Mouse (Mus musculus) fibroblast of lung, adult 2 months (primary cell): ENCODE results near the gene A630023A22Rik.

ENCODE experiments used
- DNase-seq: peaks from one replicate; pipeline ENCODE4 v3.0.0-alpha.2; 2011; ENCODE audit warnings: low read depth

Gene A630023A22Rik

DNA sequence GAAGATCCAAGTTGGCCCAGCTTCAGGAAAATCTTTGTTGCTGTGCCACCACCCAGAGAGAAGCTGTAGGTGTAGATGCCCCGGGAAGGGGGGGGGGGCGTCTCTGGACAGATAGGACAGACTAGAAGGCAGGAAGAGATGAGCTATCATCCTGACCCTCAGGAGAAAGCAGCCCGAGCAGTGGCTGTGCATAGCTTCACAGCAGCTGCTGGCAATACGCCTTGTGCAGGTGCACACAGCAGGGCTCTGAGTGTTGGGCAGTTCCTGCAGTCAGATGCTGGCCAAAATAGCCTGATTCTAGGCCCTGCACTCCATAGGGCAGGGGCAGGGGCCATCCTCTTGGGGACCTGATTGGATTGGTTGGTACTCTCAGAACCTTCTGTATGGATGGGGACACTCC is 15.7 kb downstream of the A630023A22Rik start:
- DNase-seq = no peak

DNA sequence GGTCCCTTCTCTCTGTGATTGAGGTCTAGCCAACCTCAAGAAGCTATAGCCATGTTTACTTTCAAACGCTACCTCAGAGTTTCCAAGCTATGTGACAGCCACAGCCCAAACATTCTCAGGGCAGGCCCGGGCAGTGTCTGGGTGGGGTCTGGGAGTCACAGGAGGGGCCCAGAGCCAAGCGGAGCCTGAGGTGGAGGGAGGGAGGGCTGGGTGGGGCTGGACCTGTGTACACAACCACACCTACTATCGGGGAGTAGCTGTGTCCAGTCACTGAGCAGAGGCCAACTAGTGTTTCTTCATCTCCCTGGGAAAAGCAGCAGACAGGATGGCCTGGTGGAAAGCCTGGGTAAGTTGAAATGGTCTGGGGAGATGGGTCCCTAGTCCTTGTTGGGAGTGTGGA is 16.8 kb downstream of the A630023A22Rik start, which contains the start of gene Anxa8:
Gene Anxa8 (plus strand): TSS at position 251 of the 400 bp plus-strand sequence.
- DNase-seq = peak; percentile 86

DNA sequence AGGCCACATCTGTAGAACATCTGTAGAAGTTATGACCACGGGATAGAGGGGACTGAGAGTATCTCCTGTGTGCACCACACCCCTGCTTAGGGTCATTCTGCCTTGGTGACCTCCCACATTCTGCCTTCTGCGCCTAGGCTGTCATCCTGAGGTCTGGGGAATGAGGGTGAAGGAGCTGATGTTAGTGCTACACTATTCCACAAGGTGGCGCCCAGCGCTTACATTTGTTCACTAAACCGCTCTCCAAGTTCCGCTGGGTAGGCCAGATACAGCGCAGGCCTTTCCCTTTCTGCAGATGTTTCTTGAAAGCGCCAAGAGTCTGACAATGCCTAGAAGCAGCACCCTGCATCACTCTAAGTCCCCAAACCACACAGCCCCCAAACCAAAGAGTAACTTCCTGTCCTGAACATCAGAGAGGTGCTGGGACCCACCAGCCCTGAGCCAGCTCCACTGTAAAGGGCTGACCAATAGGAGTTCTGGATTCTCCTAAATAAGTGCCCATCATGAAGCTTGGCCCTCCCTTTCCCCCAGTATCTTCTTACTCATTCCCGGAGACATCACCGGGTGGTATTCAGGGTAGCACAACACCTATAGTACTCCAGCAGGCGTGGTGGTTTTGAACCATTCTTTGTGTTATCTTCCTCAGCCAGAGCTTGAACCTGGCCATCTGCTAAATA is 22.1 kb downstream of the A630023A22Rik start:
- peak; percentile 63 for DNase-seq

DNA sequence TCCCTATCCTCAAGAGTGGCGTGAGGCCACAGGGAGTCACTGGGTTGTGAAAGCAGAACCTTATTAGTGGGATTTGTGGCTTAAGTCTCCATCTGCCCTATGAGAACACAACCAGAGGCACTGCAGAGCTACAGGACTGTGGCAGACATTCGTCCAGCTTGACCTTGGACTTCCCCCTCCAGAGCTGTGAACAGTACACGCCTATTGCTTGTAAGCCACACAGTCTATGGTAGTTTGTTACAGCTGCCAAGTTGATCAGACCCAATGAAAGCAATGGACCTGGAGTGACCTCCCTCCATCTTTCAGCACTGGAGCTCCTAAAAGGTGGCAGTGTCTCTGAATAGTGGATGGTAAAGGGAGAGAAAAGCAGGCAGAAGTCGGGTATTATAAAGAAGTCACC is 24.3 kb downstream of the A630023A22Rik start:
- no peak for DNase-seq

DNA sequence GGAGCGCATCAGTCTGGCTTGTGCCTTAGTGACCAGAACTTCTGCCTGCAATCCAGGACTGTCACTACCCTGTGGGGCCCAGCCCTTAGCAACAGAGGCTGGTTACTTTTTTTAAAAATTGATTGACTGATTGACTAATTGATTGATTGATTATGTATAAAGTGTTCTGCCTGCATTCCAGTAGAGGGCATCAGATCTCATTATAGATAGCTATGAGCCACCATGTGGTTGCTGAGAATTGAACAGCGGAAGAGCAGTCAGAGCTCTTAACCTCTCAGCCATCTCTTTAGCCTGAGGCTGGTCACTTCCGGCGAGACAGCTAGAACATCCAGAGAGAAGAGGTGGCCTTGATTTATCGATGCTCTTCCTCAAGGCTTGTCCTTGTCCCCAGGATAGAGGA is 25.3 kb downstream of the A630023A22Rik start:
- DNase-seq = no peak

DNA sequence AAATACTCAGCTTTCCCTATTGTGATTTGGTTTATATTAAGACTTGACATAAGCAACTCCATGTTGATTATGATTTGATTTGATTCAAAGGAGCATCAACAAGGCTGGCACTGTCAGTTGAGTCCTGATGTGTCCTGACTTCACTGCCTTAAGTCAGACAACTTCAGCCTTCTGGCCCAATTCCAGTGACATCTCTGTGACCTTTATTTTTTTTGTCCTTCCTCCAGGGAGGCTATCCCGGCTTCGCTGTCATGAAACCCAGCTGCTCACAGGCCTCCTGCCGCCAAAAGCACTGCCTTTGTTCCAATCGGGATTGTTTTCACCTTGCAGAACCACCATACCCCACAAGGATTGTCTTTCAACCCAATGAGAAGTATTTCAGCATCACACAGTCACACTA is 27.2 kb downstream of the A630023A22Rik start:
- no peak for DNase-seq

DNA sequence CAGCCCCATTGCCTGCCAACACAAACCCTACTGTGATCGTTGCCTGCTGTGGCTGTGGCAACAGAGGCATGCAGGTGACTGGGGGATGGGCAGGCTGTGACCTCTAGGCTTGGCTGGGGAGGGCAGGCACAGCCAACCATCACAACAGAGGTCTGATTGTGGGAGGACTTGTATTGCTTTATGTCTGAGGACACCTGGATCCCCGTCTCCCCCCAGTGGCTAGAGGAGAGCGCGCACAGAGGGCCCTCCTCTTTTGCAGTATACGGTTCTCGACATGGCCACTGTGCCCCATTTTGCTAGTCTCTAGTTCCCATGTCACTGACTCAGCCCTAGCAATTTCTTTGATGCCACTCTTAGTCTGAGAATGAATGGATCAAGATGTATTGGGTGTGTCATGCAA is 30.9 kb downstream of the A630023A22Rik start:
- DNase-seq = no peak

DNA sequence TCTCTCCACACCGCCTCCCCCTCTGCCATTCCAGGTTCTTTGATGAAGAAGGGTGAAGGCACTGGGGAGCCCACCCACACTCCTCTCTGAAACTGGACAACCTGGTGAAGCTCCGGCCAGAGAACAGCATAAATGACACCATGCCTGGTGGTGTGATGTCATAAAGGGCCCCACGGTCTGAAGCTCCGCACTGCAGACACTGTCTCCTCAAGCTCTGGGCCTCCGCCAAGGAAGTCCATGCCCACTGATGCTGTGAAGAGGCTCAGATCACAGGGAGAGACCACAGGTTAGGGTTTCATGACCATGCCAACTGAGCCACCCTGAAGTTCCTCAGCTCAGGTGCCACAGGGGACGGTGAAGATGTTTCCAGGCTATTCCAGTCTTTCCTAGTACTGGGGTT is 50.0 kb downstream of the A630023A22Rik start, which contains the start of gene Antxrl:
Gene Antxrl (plus strand): TSS at position 192 of the 400 bp plus-strand sequence.
- no peak for DNase-seq

DNA sequence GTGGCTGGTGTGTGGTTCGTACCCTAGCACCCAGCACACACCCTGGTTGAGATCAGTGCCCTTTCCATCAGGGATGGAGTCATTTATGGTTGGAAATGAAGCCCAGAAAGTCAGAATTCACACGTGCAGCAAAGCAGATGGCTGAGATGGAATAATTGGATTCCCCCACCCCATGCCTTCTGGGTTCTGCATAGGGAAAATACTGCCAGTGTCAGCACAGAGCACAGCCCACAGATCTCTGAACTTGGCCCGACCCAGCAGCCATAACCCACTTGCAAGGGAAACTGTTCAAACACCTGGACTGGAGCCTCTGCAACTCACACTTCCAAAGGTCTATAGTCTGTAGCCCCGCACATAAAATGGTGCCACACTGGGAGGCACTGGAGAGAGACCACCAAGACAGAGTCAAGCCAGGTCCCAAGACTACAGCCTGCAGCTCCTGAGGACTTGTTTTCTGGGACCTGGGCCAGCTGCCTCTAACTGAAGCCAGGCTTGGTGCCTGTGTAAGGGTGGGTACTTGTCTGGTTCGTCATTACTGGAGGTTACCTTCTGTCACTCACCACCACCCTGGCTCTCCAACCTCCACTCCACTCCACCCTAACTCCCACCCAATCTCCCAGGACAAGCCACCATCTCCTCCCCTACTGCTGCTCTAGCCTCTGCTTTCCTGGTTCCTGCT is 52.3 kb downstream of the A630023A22Rik start:
- no peak for DNase-seq

DNA sequence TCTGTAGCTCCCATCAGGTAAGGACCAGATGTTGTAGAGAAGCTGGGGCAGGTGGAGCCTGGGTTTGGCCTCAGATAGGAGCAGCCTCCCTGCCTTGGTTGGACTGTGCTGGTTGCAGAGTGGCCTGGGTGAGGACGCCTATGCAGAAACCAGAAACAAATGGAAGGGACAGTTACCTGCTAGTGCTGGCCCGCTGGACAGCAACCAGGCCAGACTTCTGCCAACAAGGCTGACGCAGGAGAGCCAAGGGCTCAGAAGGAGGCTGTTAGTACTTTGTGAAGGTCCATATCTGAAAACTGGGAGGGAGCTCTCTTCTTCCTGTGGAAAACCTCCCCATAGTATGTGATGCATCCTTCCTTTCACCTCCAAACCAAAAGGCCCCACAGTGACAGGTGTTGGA is 59.2 kb downstream of the A630023A22Rik start:
- DNase-seq = no peak

DNA sequence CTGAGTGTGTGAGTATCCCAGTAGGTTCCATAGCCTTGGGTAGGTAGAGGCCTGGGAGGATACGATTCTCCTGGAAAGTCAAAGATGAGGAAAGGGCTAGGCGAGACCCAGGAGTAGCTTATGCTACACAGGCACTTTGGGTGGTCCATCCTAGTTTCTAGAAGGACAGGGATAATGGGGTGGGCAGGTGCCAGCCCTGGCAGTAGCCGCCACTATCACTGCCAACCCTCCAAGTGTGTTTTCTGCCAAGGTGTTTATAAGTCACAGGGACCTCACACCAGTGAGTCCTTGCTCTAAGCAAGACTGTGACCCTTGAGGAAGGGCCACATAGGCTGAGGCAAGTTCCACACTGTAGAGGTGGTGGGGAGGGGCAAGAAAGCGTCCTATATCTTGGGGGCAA is 61.3 kb downstream of the A630023A22Rik start:
- no peak for DNase-seq

DNA sequence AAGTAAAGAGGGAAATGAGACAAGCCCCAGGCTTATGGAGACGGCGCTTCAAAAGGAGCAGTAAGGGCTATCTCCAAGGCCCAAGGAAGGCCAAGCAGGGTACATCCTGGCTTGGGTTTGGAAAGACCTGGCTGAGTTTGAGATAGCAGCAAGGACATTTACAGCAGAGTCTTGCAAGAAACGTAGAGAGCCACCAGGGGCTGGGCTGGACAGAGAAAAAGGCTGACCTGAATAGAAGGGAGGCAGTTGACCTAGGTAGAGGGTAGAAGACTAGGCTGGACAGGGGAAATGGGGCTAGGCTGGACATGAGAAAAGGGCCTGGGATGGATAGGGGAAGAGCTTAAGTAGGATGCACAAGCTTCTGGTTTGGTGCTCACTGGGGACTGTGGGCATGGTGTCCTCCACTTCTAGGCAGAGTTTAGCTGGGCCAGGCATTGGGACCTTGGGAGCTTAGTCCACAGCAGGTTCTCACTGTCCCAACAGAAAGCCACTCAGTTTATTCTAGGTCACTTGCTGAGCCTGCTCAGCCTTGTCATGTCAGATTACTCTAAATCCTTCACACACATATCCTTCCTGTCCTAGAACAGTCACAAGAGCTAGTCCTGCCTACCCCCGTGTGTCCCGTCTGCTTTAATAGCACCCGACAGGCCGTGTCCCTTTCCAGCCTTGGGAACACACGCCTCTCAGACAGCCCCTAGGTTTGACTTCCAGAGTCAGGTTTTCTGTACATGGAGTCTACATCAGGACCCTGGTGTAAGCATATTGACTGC is 68.5 kb downstream of the A630023A22Rik start:
- DNase-seq = no peak

DNA sequence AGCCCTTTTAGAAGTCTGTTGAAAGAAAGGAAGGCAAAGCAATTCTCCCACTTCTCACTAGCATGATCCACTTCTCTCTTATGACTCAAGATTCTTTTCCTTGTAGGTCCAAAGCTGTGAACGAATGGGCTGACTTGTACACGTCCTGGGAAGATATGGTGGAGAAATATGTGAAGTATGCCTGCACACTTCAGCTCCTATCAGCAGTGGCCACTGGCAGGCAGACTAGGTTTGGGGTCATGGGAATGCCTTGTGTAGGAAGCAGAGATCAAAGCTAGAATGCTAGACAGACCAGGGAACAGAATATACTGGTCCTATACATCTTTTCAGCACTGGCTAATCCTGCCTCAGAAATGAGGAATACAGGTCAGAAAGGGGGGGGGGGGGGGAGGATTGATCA is 75.8 kb downstream of the A630023A22Rik start:
- DNase-seq = no peak

DNA sequence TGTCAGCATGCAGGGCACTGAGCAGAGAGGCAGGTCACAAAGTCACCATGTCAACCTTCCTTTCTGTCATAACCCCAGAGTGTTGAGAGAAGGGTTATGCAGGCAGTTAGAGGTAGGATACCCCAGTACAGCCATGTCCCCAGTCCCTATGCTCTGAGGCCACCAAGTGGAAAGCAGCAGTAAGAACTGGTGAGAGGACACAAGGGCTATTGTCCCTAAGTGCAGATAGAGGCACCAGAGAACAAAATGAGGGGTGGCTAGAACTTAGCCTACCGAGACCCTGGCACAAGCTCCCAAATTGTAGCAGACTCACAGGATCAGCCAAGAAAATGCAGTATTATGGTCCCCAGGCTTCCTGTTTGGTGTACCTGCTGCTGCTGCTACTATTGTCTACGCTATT is 85.6 kb downstream of the A630023A22Rik start:
- no peak for DNase-seq

DNA sequence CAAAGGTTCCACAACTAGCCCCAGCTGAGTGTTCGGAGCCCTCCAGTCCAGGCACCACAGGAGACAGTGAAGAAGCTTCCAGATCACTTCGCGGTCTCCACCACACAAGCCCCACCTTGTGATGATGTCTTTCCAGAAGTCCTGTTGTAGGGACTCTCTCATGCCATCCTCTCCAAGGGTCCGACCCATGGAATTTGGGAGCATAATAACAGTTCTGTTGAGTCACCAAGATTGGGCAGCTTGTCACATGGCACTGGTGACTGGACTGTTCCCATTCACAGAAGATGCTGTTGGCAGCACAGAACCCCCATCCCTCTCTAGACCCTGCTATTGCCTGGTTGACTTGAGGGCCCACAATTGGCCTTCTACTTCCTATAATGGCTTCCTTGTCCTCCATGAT is 86.2 kb downstream of the A630023A22Rik start, which contains the start of gene Gm5460:
Gene Gm5460 (plus strand): TSS at position 378 of the 400 bp plus-strand sequence.
- DNase-seq = no peak

DNA sequence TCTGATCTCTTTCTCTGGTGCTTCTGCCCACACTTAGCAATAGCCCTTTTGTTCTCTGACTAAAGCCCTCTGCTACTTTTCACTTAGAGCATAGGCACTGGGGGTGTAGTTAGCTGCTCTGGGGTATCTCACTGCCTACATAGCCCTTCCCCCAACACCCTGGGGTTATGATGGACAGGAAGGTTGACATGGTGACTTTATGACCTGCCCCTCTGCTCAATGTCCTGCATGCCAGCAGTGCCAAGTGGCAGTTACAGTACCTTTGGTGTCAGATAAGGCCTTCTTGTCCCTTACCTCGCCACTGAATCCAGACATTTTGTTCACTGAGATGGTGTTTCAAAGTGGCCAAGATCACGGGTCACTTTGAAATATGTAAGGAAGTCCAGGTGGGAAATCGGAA is 87.5 kb downstream of the A630023A22Rik start, which contains the start of gene Gm30083:
Gene Gm30083 (minus strand): TSS at position 120 of the 400 bp plus-strand sequence.
- no peak for DNase-seq

DNA sequence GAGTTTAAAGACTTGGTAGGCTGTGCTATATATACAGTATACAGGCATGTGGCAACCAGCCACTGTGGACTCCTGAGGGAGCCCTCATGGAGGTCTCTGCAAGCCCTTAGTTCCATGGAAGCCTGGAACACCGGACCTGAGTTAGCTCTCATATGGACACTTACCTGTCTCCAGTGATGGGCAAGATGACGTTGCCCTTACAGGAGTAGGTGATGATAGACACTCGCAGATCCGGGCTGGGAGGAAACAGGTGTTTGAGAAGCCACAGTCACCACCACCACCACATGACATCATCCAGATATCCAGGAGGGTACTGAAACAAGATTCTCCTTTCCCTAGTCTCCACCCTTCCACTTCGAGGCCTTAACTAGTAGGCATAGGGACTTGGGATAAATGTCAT is 100.2 kb downstream of the A630023A22Rik start:
- DNase-seq = no peak

DNA sequence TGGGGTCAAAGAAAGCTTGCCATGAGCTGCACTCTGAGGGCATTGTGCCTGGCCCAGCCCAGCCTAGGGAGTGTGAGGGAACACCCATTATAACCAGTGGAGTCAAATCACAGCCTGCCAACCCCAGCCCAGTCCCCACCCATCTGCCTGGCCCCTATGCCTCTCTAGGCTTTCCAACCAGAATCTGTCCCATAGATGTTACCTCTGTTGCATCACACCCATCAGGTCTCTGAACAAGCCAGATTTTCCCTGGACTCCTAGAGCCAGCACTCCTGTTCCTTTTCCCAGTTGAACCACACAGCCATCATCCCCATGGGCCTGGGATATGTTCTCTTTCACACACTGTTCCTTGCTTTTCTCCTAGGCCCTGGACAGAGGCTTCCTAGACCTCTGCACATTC is 101.1 kb downstream of the A630023A22Rik start:
- DNase-seq = no peak
